13 mouse cellular contexts compared by ENCODE assay signal in the genomic region with DNA sequence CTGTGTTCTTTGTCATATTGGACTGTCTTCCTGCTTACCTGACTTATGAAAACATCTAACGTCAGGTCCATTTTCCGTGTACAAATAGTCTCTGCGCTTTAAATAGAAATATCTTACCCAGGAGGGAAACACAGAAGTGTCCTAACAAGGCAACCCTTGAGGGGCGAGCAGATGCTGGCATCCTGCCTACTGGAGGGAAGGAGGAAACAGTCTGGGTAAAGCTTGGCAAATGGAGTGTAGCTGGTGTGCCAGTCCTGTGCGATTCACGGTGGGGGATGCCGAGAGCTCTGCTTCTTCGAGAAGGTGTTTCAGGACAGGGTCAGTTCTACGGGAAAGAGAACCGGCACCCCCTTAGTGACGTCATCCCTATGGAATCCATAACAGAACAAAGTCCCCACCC.
DNase-seq lines count a peak whose midpoint lies in the region; ATAC-seq and TF ChIP-seq lines count a peak whose summit lies in the region.
"Had no signal": no experiment of that assay in that cellular context is flagged by ENCODE, and none has a peak within 500 bp of the region (broad histone marks: within the 10 kb centered on the region; RNA-seq: fewer than 3 reads in every experiment).

No protein-coding gene starts in this region.

- 55% methylated on average over 11 of the region's 11 CpGs for WGBS in embryonic facial prominence, embryonic 14.5 days
- WGBS in stomach, postnatal 0 days, result 61% methylated on average over 11 of the region's 11 CpGs

- no peaks in the 10 kb centered on the region for H3K27me3 ChIP-seq in embryonic facial prominence, embryonic 14.5 days (replicated peaks; ENCODE audit: control insufficient read depth, insufficient read depth, low read length)
- no peaks in the 10 kb centered on the region for H3K27me3 ChIP-seq in stomach, postnatal 0 days (ENCODE audit: control insufficient read depth, insufficient read depth, low read length)
- H3K27me3 ChIP-seq: neural tube, embryonic 12.5 days had no signal

- ATAC-seq in embryonic facial prominence, embryonic 14.5 days (ENCODE audit: low read depth), result no peak
- ATAC-seq in hematopoietic stem cell, adult 5-6 weeks (replicated peaks in 1 of 2; ENCODE audit: insufficient read depth in 1 of 2, low FRiP score in 2 of 2, low TSS enrichment in 1 of 2, low read depth in 1 of 2, poor library complexity in 2 of 2, severe bottlenecking in 2 of 2), result peak; percentile 56 to 62; a peak in 3 of 4 replicates
- ATAC-seq in stomach, postnatal 0 days (ENCODE audit: low FRiP score, low TSS enrichment), result no peak
- ATAC-seq: activated CD4-positive, CD25-positive, alpha-beta regulatory T cell, adult 4 months had no signal

- H3K4me1 ChIP-seq in embryonic facial prominence, embryonic 14.5 days (ENCODE audit: control insufficient read depth, insufficient read depth, low read length), result peaks cover 12% of the 10 kb centered on the region
- no peaks in the 10 kb centered on the region for H3K4me1 ChIP-seq in stomach, postnatal 0 days (replicated peaks; ENCODE audit: control insufficient read depth, insufficient read depth)
- H3K4me1 ChIP-seq: neural tube, embryonic 12.5 days had no signal

- DNase-seq in cerebellum, postnatal 10 days, result peak; percentile 82 to 88
- no peak for DNase-seq in cerebellum, adult 8-10 months
- peak; percentile 10 to 19 for DNase-seq in kidney, postnatal 4 days
- no peak for DNase-seq in kidney, postnatal 25 days
- peak; percentile 45 for DNase-seq in embryonic facial prominence, embryonic 14.5 days (ENCODE audit: low spot score)
- no peak for DNase-seq in stomach, postnatal 0 days (ENCODE audit: low spot score)
- DNase-seq in thymus, postnatal 25 days, result no peak
- DNase-seq: gastrocnemius, postnatal 10 days; kidney, adult 11 months had no signal

- H3K4me3 ChIP-seq in embryonic facial prominence, embryonic 14.5 days (ENCODE audit: low read depth, low read length), result no peak overlapping the region
- no peak overlapping the region for H3K4me3 ChIP-seq in stomach, postnatal 0 days (ENCODE audit: low read depth, low read length)
- H3K4me3 ChIP-seq: neural tube, embryonic 12.5 days had no signal

- TF ChIP-seq EP300 in stomach, postnatal 0 days (optimal IDR thresholded peaks at IDR 0.05), result no peak

- H3K9ac ChIP-seq in embryonic facial prominence, embryonic 14.5 days (ENCODE audit: low read depth, low read length), result no peak overlapping the region
- no peak overlapping the region for H3K9ac ChIP-seq in stomach, postnatal 0 days (ENCODE audit: low read length)
- H3K9ac ChIP-seq: neural tube, embryonic 12.5 days had no signal

- TF ChIP-seq CTCF in stomach, postnatal 0 days (IDR thresholded peaks at IDR 0.05; ENCODE audit: low read depth), result no peak

- H3K4me2 ChIP-seq in embryonic facial prominence, embryonic 14.5 days (ENCODE audit: low read depth, low read length), result peak overlapping the region; percentile 1; the same call in 1 of the 2 replicates
- no peak overlapping the region for H3K4me2 ChIP-seq in stomach, postnatal 0 days (replicated peaks; ENCODE audit: low read depth)
- H3K4me2 ChIP-seq: neural tube, embryonic 12.5 days had no signal

- H3K9me3 ChIP-seq in embryonic facial prominence, embryonic 14.5 days (ENCODE audit: control insufficient read depth, low read length), result 0 out of 2 replicates have a peak, but pooled peaks cover 4% of the 10 kb centered on the region
- no peaks in the 10 kb centered on the region for H3K9me3 ChIP-seq in stomach, postnatal 0 days (ENCODE audit: control insufficient read depth, low read length)
- H3K9me3 ChIP-seq: neural tube, embryonic 12.5 days had no signal

- no peak overlapping the region for H3K27ac ChIP-seq in embryonic facial prominence, embryonic 14.5 days (replicated peaks; ENCODE audit: low read depth, low read length)
- H3K27ac ChIP-seq in stomach, postnatal 0 days (replicated peaks), result no peak overlapping the region
- H3K27ac ChIP-seq: macrophage; neural tube, embryonic 12.5 days had no signal

- H3K36me3 ChIP-seq in embryonic facial prominence, embryonic 14.5 days (ENCODE audit: control insufficient read depth, insufficient read depth, low read length), result no peaks in the 10 kb centered on the region
- no peaks in the 10 kb centered on the region for H3K36me3 ChIP-seq in stomach, postnatal 0 days (ENCODE audit: control insufficient read depth, insufficient read depth, low read length)
- H3K36me3 ChIP-seq: neural tube, embryonic 12.5 days had no signal

Comparison
In these comparisons a context has a peak if more than half of its experiments do, and no peak if none do; other contexts are left out.
1. DNase-seq: peak in cerebellum, postnatal 10 days (2 of 2), kidney, postnatal 4 days (2 of 2) and embryonic facial prominence, embryonic 14.5 days (single experiment); none in cerebellum, adult 8-10 months (single experiment), kidney, postnatal 25 days (0 of 2), stomach, postnatal 0 days (single experiment) and thymus, postnatal 25 days (single experiment).
2. ATAC-seq: peak in hematopoietic stem cell, adult 5-6 weeks (2 of 2); none in embryonic facial prominence, embryonic 14.5 days (single experiment) and stomach, postnatal 0 days (single experiment).